Mouse (Mus musculus): ENCODE measurements around the gene Slc45a3. TPM values are rescaled to one million over a fixed set of nuclear protein-coding genes. Genes with fewer than 3 reads are reported as not detected.

Slc45a3 gene
- polyA plus RNA-seq, 3 experiments from 2014 or later, result not detected

- no peak for ATAC-seq
Observed at GRCm38 (mm10) chr1:132030574-132030973, 67.8 kb downstream of the Slc45a3 start.

- ATAC-seq, result no peak
Observed at GRCm38 (mm10) chr1:132032172-132032571, 69.4 kb downstream of the Slc45a3 start.

Other genes with a start within 250 kb of the Slc45a3 start
- not detected for gene Slc26a9, start 218.9 kb upstream of the Slc45a3 start, polyA plus RNA-seq (2017; shearing (Covaris generic))
- gene Pm20d1, start 165.6 kb upstream of the Slc45a3 start, polyA plus RNA-seq (2017; shearing (Covaris generic)), result under 1 TPM; 0.08 to 0.11 (median 0.08) TPM
- 10 to 100 TPM; 14.0 to 24.6 (median 17.6) TPM for gene Slc41a1, start 135.5 kb upstream of the Slc45a3 start, polyA plus RNA-seq (2017; shearing (Covaris generic))
- 10 to 100 TPM; 36.3 to 55.1 (median 42.5) TPM for gene Rab29, start 95.7 kb upstream of the Slc45a3 start, polyA plus RNA-seq (2017; shearing (Covaris generic))
- 10 to 100 TPM; 36.5 to 67.7 (median 43.0) TPM for gene Nucks1, start 52.4 kb upstream of the Slc45a3 start, polyA plus RNA-seq (2017; shearing (Covaris generic))
- 10 to 100 TPM; 50.1 to 81.8 (median 79.3) TPM for gene Elk4, start 44.6 kb downstream of the Slc45a3 start, polyA plus RNA-seq (2017; shearing (Covaris generic))
- gene Mfsd4a, start 105.1 kb downstream of the Slc45a3 start, polyA plus RNA-seq (2017; shearing (Covaris generic)), result 10 to 100 TPM; 34.3 to 43.4 (median 41.3) TPM
- not detected for gene Cdk18, start 176.7 kb downstream of the Slc45a3 start, polyA plus RNA-seq (2017; shearing (Covaris generic))
- not detected for gene Lemd1, start 228.5 kb downstream of the Slc45a3 start, polyA plus RNA-seq (2017; shearing (Covaris generic))
- not detected for gene AC124108.1, start 228.5 kb downstream of the Slc45a3 start, polyA plus RNA-seq (2017; shearing (Covaris generic))